Mouse (Mus musculus): ENCODE data around the gene Iapp. TPM values are rescaled to one million over a fixed set of nuclear protein-coding genes. Genes with fewer than 3 reads are reported as not detected.

Iapp gene
- total RNA-seq, 2 experiments from 2014 or later = not detected

Other genes with a start within 250 kb of the Iapp start
- gene Slco1a6, start 89.9 kb upstream of the Iapp start, total RNA-seq (2021) = not detected
- not detected for gene Slco1a5, start 24.6 kb downstream of the Iapp start, total RNA-seq (2021)
- gene Pyroxd1, start 47.2 kb downstream of the Iapp start, total RNA-seq (2021) = 10 to 100 TPM in 1 of 2 experiments, 1 to 10 TPM in 1; 8.7 to 10.5 TPM
- gene Recql, start 88.7 kb downstream of the Iapp start, total RNA-seq (2021) = 1 to 10 TPM; 7.8 to 8.3 TPM
- gene Golt1b, start 88.8 kb downstream of the Iapp start, total RNA-seq (2021) = 10 to 100 TPM; 14.5 to 15.4 TPM
- gene Spx, start 115.0 kb downstream of the Iapp start, total RNA-seq (2021) = not detected
- gene Gys2, start 174.7 kb downstream of the Iapp start, total RNA-seq (2021) = under 1 TPM in 1 of 2 experiments, not detected in 1; 0.50 TPM
- 1,000 to 10,000 TPM; 2,735 to 2,880 TPM for gene Ldhb, start 209.5 kb downstream of the Iapp start, total RNA-seq (2021)